Mouse (Mus musculus) thymus, adult 18-20 months (tissue): ENCODE measurements around the gene Sipa1l1.
"Not testable (repeated sequence)": the region's sequence is repeated elsewhere in the genome, so short reads cannot be mapped to it uniquely, and the experiment has no call there.

ENCODE experiments used
- DNase-seq, 2 experiments: peaks; one replicate each; pipeline ENCODE4 v3.0.0; 2022; ENCODE audit warnings: mixed read lengths in 2 of 2

The Sipa1l1 gene

DNA sequence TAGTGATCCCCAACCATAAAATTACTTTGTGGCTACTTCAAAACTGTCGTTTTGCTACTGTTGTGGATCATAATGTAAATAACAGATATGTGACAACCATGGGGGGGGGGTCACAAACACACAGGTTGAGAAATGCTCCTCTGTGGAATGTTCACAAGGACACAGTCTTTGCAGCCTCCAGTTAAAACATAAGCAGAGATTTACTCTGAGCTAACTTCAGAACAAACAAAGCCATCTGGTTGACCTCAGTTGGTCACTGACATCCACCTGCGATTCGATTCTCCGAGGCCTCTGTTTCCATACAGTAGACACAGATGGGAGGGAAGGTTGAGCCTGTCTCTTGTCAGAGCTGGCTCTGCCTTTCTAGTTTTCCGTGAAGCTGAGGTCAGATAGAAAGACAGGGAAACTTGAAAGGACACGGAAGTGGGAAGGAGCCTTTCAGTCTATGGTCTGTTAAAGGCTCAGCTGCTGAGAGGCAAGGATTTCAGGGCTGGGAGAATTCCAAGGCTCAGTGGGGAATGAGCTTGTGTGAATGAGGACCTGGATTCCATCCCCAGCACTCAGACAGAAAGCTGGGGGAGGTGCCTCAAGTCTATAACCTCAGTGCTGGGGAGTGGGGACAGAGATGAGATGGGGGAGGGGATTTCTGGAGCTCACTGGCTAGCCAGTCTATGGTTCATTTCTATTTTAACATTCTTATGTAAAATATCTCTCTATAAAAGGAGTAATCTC lies 317.9 kb downstream of the Sipa1l1 start:
- no peak for DNase-seq

DNA sequence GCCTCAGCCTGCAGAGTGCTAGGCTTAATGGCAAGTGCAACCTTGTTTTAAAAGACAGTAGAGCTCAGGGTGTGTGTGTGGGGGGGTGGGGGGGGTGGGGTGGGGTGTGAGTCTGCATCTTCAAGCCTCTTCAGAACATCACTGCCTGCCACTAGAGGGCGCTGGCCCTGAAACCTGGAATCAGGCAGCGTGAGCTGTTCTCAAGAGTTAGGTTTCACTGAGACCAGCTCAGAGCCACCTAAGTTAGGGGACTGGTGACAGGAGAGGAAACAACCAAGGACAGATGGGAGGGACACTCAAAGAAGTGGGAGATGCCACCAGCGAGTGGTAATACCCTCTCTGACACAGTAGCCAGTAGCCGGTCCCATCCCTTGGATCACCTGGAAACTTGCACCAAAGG lies 320.0 kb downstream of the Sipa1l1 start:
- DNase-seq: no peak

DNA sequence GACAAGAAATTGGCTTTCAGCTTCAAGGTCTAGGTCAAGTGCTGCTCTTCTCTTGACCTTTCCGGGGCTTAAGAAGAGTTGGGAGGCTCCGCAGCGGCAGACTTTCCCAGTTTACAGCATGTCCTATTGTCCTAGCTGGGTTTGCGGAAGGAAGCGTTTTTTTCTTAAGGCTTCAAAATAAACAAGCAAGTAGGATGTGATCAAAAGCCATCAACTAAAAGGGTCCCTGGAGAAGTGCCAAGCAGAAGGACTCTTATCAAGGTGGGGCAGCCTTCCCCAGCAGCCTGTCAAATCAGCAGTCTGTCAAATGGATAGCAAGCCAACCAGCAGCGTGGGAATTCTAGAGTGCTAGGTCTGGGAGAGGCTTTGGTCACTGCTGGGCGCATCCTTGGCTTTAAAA lies 320.5 kb downstream of the Sipa1l1 start:
- DNase-seq: no peak

DNA sequence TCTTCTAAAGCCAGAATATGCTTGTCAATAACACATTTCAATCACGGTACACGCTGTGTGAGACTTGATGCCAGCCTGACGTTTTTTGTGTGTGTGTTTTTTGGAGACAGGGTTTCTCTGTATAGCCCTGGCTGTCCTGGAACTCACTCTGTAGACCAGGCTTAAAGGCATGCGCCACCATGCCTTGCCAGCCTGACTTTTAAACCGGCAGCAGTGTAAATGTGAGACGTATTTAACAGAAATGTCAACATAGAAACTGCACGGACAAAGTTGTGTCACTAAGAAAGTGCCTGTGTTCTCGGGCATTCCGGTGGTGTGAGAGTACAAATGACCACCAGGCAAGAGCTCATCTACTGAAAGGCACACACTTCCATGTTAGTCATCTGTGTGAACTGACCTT lies 323.3 kb downstream of the Sipa1l1 start:
- no peak for DNase-seq

DNA sequence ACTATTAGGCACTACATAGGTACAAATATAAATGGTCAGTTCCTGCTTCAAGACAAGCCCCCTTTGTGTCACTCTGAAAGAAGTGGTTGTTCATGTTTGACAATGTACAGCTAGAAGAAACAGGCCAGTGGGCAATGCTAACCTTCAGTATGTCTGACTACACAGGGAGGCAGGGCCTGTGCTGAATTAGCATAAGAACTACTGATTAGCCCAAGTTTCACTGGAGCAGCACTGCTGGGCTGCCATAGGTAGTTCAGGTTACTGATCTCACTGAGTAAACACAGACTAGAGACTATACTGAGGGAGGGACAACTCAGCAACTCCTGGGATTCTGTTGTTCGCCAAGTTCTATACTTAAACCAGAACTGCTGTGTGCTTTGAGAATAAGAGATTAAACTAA lies 324.1 kb downstream of the Sipa1l1 start:
- not testable (repeated sequence) for DNase-seq

DNA sequence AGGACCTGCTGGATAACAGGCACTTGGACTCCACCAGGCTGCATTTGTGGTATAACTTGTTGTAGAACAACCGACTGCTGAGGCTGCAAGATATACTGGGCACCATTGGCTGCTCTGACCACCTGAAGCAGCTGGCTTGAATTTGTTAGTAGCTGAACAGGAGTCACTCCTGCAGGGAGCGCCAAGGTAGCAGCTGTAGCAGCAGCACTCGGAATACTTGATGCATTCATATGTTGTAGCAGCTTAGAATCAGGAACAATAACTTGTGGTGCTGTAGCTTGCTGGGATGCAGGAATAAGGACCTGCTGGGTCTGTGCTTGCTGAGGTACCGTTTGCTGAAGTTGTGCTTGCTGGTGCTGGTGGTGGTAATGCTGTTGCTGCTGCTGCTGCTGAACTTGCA lies 326.8 kb downstream of the Sipa1l1 start:
- DNase-seq: no peak

DNA sequence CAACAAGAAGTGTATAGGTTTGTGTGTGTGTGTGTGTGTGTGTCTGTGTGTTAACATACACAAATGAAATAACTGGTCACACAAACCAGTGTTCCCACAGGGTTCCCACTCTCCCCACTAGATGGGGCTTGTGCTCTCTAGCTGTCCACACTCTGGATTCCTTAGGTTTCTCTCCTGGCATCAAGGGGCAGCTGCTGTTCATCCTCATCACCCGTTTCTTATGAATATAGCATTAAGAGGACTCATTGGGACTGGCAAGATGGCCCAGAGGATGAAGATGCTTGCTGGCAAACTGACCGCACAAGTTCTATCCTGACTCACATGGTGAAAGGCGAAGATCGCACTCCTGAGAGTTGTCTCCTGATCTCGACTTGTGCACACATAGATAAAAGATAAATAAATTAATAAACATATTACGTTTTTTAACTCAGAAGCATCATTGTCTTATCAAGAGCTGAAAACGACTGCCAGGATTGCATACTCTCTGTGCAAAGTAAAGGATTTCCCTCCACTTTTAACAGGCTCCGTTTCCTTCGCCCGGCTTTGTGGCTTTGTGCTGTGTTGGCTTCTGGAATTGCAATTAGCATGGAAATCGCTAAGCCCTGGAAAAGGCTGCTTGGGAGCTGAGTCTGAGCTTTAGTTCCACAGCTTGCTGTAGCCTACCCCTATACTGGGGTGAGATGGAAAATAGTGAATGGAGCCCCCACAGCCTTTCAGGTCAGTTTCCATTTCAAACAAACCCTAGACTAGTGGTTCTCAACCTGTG lies 328.9 kb downstream of the Sipa1l1 start:
- no peak for DNase-seq

DNA sequence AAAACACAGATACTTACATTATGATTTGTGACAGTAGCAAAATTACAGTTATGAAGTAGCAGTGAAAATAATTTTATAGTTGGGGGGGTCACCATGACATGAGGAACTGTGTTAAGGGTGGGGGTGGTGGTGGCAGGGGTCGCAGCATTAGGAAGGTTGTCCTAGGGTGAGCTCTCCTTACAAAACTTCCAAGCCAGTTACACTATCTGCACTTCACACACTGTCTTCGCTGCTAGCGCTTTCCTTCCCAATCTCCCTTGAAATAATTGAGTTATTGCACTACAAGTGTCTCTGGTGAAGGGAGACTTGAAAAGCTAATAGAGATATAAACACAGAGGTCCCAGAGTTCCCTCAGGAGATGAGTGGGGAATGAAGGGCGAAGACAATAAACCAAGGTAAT lies 329.6 kb downstream of the Sipa1l1 start:
- DNase-seq: no peak

DNA sequence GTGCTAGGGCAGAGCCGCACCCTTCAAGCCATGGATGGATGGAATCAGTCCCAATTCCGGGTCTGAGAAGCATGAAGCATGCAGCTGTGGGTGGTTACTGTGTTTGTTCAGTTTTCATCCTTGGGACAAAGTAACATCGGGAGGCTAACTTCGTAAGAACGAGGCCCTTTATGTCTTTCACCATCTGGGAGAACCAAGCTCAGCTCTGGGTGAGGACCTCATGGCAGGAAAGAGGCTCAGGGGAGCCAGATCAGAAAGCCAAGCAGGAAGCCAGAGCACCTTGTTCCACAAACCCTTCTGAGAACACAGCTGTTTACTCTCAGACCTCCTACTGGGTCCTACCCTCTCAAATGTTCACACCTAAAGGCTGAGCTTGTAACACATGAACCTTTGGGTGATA lies 330.6 kb downstream of the Sipa1l1 start:
- no peak for DNase-seq
